Mouse (Mus musculus) kidney, postnatal 10 days (tissue): ENCODE measurements around the gene Snx11.
A peak's percentile ranks its signal among the peaks of the same experiment; 100 is the strongest.

Experiments
- DNase-seq: peaks from one replicate; pipeline ENCODE4 v3.0.0; 2021; ENCODE audit warnings: mixed read lengths

The Snx11 gene

DNA sequence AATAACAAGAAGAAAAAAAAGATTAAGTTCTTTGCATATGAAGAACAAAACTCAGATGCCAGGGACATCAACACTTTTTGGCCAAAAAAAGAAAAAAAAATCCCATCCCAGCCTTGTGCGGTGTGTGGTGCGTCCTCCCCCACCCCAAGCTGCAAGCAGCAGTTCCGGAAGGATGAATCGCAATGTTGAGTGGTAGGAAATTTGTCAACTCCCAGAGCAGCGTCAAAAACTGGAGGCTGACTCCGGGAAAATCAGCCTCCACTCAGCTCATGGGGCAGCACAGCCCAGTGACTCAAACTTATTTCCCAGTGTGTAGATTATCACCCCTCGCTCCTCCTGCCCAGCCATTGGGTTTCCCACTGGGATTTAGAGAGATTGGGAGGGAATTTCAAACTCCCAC is 15.4 kb downstream of the Snx11 start:
- DNase-seq, result no peak

GRCm38 (mm10) chr11:96760042-96760441 is 17.3 kb downstream of the Snx11 start:
- DNase-seq, result peak; percentile 63

GRCm38 (mm10) chr11:96758402-96758801 is 19.0 kb downstream of the Snx11 start:
- DNase-seq, result no peak

DNA sequence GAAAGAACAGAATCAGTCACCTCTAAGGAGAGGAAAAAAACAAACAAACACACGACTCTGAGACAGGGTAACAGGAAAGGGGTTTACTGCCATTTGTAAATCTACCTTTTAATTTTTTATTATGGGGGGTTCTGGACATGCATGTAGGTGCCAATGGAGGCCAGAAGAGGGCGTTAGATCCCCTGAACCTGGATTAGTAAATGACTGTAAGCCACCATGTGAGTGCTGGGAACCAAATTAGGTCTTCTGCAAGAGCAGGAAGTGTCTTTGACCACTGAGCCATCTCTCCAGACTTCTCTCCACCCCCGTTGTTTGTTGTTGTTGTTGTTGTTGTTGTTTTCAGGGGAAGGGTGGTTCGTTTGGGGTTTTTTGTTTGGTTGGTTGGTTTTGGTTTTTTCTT is 19.9 kb downstream of the Snx11 start:
- DNase-seq, result no peak

DNA sequence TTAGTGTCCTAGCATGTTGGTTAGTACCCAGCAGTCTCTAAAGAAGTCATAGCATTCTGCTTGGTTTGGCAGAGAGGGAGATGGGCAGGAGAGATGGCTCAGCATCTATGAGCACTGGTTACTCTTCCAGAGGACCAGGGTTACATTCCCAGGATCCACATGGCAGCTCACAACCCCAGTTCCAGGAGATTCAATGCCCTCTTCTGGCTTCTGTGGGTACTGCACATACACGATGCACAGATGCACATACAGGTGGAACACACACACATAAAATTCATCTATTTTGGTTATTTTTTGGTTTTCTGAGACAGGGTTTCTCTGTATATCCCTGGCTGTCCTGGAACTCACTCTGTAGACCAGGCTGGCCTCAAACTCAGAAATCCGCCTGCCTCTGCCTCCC is 22.1 kb downstream of the Snx11 start:
- no peak for DNase-seq

DNA sequence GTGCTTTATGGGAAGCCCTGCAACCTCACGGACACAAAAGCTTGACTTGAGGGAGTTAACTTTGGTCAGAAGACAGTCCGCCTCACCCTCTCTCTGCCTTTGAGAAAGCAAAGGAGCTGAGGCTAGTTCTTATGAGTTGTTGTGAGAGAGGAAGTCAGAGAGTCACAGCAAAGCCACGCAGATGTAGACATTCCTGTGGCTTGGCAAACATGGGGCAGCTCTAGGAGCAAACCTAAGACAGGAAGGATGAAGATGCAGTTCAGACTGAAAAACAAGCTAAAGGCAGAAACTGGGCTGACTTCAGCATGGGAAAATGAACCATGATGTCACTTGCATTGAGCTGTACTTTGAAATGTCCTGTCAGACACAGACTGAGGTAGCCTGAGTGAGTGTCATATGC is 29.8 kb downstream of the Snx11 start:
- DNase-seq, result no peak

GRCm38 (mm10) chr11:96746648-96747047 is 30.7 kb downstream of the Snx11 start:
- no peak for DNase-seq

GRCm38 (mm10) chr11:96743891-96744290 is 33.5 kb downstream of the Snx11 start:
- DNase-seq, result no peak

DNA sequence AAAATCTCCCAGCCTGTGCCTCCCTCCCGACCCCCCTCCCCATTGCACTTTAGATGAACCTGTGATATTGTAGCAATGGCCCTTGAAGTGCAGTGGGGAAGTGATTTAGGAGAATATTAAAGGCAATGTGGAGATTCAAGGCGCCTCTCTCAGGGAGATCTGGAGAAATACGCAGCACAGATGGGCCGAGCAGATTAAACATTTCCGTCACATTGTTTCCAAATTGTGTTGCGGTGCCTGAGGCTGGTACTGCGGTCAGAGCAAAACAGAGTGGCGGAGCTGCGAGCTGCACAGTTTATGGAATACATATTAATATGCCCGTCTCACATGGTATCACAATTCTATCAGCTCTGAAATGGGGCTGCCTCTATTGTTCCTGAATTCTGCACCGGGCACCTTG is 34.4 kb downstream of the Snx11 start:
- DNase-seq, result no peak

- no peak for DNase-seq
These were observed 35.4 kb downstream of the Snx11 start for GRCm38 (mm10) chr11:96741995-96742394.

DNA sequence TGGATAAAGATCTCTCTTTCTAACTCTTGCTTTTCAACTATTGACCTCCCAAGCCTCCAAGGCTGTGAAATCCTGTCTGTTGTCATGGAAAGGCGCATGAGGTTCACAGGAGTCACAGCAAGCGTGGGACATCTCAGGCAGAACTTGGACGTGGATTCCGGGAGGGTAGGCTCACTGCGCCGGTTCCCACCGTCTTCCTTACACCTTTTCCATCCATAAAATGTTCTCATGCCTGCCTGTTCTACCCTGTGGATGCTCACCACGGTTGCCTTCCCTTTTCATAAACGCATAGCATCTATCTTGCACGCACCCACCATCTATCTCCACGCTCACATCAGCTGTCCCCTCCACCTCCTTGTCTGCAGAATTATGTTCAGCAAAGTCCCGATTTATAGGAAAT is 36.6 kb downstream of the Snx11 start:
- DNase-seq, result no peak

- no peak for DNase-seq
These were observed 39.5 kb downstream of the Snx11 start for GRCm38 (mm10) chr11:96737673-96738471.

DNA sequence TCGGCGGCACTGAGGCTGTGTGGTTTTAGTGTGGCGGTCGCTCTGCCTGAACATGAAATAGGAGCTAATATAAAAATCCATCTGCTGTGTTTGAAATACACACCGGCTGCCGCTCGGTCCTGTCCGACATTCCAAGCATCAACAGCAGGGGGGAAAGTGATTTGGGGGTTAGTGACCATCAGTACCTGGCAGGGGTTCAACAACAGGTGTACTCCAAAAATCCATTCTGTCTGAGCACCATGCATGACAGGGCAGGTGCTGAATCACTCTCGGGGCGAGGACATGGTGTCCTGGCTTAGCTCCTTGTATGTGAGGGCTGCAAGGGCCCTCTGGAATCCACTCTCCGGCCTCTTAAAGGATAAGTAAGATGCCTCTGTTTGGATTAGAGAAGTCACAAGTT is 41.0 kb downstream of the Snx11 start:
- DNase-seq, result no peak

DNA sequence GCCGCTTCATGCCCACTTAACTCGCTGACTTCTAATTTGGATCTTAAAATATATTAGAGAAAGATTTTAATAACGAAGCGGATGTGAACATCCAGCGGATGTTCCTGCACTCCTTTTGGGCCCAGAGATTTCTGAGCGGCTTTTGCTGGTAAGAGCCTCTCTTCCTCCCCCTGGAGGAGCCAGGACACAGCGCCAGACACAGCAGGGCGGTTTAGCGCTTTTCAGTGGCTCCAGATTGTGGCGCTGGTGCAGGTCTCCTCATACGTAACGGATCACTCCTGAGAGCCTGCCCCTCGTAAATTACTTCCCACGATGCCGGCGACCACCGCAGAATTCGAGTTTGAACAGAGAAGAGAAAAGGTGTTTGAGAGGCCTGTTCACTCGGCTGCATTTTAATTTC is 41.5 kb downstream of the Snx11 start:
- DNase-seq, result peak; percentile 80

DNA sequence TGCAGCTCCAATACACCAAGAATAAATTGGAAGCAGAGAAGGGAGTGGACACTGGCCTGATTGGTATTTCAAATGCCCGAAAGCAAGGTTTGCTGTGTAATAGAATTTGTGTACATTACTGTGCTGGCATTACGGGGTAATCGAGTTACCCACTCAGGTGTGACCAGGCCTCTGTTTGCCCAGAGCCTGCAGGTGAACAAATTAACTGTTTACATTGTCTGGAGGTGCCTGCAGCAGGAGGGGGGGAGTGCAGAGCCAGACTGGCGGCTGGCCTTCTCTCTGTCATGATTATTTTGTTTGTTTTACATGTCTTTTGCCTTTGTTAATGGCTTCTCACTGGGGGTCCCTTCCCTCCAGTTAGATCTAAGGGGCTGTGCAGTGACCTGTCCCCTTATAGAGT is 44.7 kb downstream of the Snx11 start:
- DNase-seq, result peak; percentile 26

DNA sequence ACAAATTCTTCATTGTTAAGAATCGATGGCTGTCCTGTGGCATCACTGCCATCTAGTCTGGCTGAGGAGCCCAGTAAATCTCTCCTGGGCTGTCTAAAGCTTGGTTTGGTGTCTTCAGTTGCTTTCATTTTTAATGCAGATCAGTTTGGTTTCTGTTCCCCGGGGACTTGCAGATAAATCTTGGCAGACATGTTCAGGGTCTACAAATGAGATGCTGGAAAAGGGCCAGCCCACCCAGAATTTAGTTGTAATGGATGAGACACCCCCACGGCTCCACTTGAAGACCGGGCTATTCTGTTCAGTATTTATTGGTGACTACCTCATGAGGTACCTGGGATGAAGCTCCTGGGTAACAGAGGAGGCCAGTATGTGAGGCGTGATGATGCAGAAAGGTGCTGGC is 47.0 kb downstream of the Snx11 start:
- DNase-seq, result peak; percentile 30

DNA sequence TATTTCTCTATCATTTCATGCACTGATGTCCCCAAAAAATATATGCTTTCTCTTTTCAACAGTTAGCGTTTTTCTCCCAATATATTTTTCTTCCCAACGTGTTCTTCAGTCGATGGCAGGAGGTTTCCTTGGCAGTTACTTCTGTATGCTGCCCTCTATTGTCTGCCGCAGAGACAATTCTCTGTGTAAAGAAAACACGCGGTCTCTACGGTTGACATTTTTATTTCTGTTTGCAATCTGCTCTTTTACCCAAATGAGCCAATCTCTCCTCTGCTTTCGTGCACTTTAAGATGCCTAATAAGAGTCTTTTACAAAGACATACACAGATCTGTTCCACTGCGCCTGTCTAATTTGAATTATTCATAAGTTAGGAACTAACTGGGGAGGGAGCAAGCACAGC is 47.9 kb downstream of the Snx11 start:
- DNase-seq, result no peak

GRCm38 (mm10) chr11:96728577-96728976 is 48.8 kb downstream of the Snx11 start:
- DNase-seq, result no peak

DNA sequence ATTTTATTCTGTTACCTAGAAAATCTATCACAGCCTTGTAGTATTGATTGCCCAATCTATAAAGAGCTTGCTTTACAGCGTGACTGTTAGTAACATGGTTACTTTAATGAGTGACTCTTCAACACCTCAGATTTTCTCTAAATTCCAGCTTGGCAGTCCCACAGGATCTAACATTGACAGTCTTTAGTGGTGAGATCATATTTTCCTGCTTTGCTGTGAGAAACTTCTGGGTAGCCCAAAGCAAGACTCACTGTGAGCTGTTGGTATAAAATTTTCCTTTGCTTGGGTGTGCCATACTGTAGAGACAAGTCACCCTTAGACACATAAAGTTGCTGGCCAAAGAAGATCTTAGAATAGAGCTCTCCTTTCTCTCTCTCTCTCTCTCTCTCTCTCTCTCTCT is 51.5 kb downstream of the Snx11 start:
- DNase-seq, result no peak

GRCm38 (mm10) chr11:96718609-96719008 is 58.8 kb downstream of the Snx11 start:
- no peak for DNase-seq
